Comparison of ENCODE assay signal across 8 mouse cellular contexts in genomic region chr5:112279181-112280021, GRCm38 (mm10). TPM values are rescaled to one million over a fixed set of nuclear protein-coding genes. Genes with fewer than 3 reads are reported as not detected.
DNase-seq lines count a peak whose midpoint lies in the region; ATAC-seq and TF ChIP-seq lines count a peak whose summit lies in the region.

No protein-coding gene starts in this region.

- H3K4me2 ChIP-seq in forebrain, embryonic 11.5 days (ENCODE audit: low read depth, low read length, severe bottlenecking): no peak overlapping the region
- peak overlapping the region; percentile 21; the same call in 1 of the 2 replicates for H3K4me2 ChIP-seq in intestine, postnatal 0 days (replicated peaks; ENCODE audit: low read depth)

- peaks cover 11% of the 10 kb centered on the region for H3K27me3 ChIP-seq in forebrain, embryonic 10.5 days (ENCODE audit: poor library complexity, severe bottlenecking)
- H3K27me3 ChIP-seq in forebrain, embryonic 11.5 days (ENCODE audit: control insufficient read depth, insufficient read depth, low read length): no peaks in the 10 kb centered on the region
- no peaks in the 10 kb centered on the region for H3K27me3 ChIP-seq in intestine, postnatal 0 days (replicated peaks; ENCODE audit: control insufficient read depth, insufficient read depth, low read length)

- H3K4me3 ChIP-seq in forebrain, embryonic 10.5 days: no peak overlapping the region
- H3K4me3 ChIP-seq in forebrain, embryonic 11.5 days (ENCODE audit: low read depth, low read length): no peak overlapping the region
- no peak overlapping the region for H3K4me3 ChIP-seq in intestine, postnatal 0 days (ENCODE audit: low read depth, low read length)

- peak overlapping the region; percentile 53; the same call in 1 of the 2 replicates for H3K27ac ChIP-seq in forebrain, embryonic 10.5 days
- no peak overlapping the region for H3K27ac ChIP-seq in forebrain, embryonic 11.5 days (ENCODE audit: low read depth, low read length)
- no peak overlapping the region; the same call in 1 of the 2 replicates for H3K27ac ChIP-seq in intestine, postnatal 0 days (ENCODE audit: low read depth, low read length)

- no peak for TF ChIP-seq CTCF in intestine, postnatal 0 days (IDR thresholded peaks at IDR 0.05; ENCODE audit: low read depth)

- 93% methylated on average over 17 of the region's 17 CpGs for WGBS in forebrain, embryonic 10.5 days
- WGBS in forebrain, embryonic 11.5 days: 93% methylated on average over 17 of the region's 17 CpGs
- 72% methylated on average over 17 of the region's 17 CpGs for WGBS in intestine, postnatal 0 days

- H3K9me3 ChIP-seq in forebrain, embryonic 10.5 days: no peaks in the 10 kb centered on the region
- H3K9me3 ChIP-seq in forebrain, embryonic 11.5 days (ENCODE audit: control insufficient read depth, low read length): no peaks in the 10 kb centered on the region
- no peaks in the 10 kb centered on the region for H3K9me3 ChIP-seq in intestine, postnatal 0 days (ENCODE audit: control insufficient read depth)

- ATAC-seq in forebrain, embryonic 11.5 days (replicated peaks; ENCODE audit: low FRiP score): no peak
- no peak for ATAC-seq in intestine, postnatal 0 days

- no peaks in the 10 kb centered on the region for H3K36me3 ChIP-seq in forebrain, embryonic 10.5 days (replicated peaks)
- no peaks in the 10 kb centered on the region for H3K36me3 ChIP-seq in forebrain, embryonic 11.5 days (ENCODE audit: control insufficient read depth, insufficient read depth, low read length)
- H3K36me3 ChIP-seq in intestine, postnatal 0 days (ENCODE audit: control insufficient read depth, insufficient read depth): no peaks in the 10 kb centered on the region

- H3K4me1 ChIP-seq in forebrain, embryonic 10.5 days: peaks cover 89% of the 10 kb centered on the region
- H3K4me1 ChIP-seq in forebrain, embryonic 11.5 days (replicated peaks; ENCODE audit: control insufficient read depth, insufficient read depth, low read length): peaks cover 8% of the 10 kb centered on the region
- H3K4me1 ChIP-seq in intestine, postnatal 0 days (replicated peaks; ENCODE audit: control insufficient read depth, insufficient read depth, low read length): peaks cover 6% of the 10 kb centered on the region; the same call in 1 of the 2 replicates

- H3K9ac ChIP-seq in forebrain, embryonic 11.5 days (ENCODE audit: low read length): no peak overlapping the region
- H3K9ac ChIP-seq in intestine, postnatal 0 days (ENCODE audit: low read depth, low read length): no peak overlapping the region

- no peak for DNase-seq in forebrain, embryonic 10.5 days (ENCODE audit: extremely low spot score, low spot score)
- no peak for DNase-seq in forebrain, embryonic 11.5 days (ENCODE audit: low spot score)
- peak; percentile 50 for DNase-seq in 416B (ENCODE audit: low read depth)
- peak; percentile 52 to 54 for DNase-seq in cerebellum, postnatal 25 days
- DNase-seq in frontal cortex, postnatal 25 days (ENCODE audit: low spot score in 2 of 2): no peak
- DNase-seq in retina, embryonic 14.5 days (ENCODE audit: low spot score): no peak
- no peak for DNase-seq in retina, postnatal 1 day

RNA-seq across cellular contexts. Expression of gene Tpst2, which starts 2.9 kb away (rescaled TPM):
- polyA plus RNA-seq in forebrain, embryonic 10.5 days (2016; fragmentation: Nextera tagmentation; extraction: Ambion mirVana): 36.7 and 37.7 TPM in 2 replicates
- polyA plus RNA-seq in forebrain, embryonic 11.5 days (2014; fragmentation: Nextera tagmentation; extraction: Ambion mirVana): 30.9 and 34.3 TPM in 2 replicates
- 45.3 and 48.4 TPM in 2 replicates for polyA plus RNA-seq in intestine, postnatal 0 days (2015; fragmentation: Nextera tagmentation; extraction: Ambion mirVana)

RNA-seq across cellular contexts. Expression of gene Crybb1, which starts 23.8 kb away (rescaled TPM):
- polyA plus RNA-seq in forebrain, embryonic 10.5 days (2016; fragmentation: Nextera tagmentation; extraction: Ambion mirVana): 0.30 TPM in 1 of 2 replicates, not detected in the other
- 0.48 and 0.73 TPM in 2 replicates for polyA plus RNA-seq in forebrain, embryonic 11.5 days (2014; fragmentation: Nextera tagmentation; extraction: Ambion mirVana)
- polyA plus RNA-seq in intestine, postnatal 0 days (2015; fragmentation: Nextera tagmentation; extraction: Ambion mirVana): 0.22 and 0.34 TPM in 2 replicates

RNA-seq across cellular contexts. Expression of gene Cryba4, which starts 27.1 kb away (rescaled TPM):
- polyA plus RNA-seq in forebrain, embryonic 10.5 days (2016; fragmentation: Nextera tagmentation; extraction: Ambion mirVana): 0.48 TPM in 1 of 2 replicates, not detected in the other
- polyA plus RNA-seq in forebrain, embryonic 11.5 days (2014; fragmentation: Nextera tagmentation; extraction: Ambion mirVana): 0.48 and 1.1 TPM in 2 replicates
- 1.1 and 1.3 TPM in 2 replicates for polyA plus RNA-seq in intestine, postnatal 0 days (2015; fragmentation: Nextera tagmentation; extraction: Ambion mirVana)

RNA-seq across cellular contexts. Expression of gene Tfip11, which starts 46.8 kb away (rescaled TPM):
- 41.7 and 42.0 TPM in 2 replicates for polyA plus RNA-seq in forebrain, embryonic 10.5 days (2016; fragmentation: Nextera tagmentation; extraction: Ambion mirVana)
- 32.5 and 33.7 TPM in 2 replicates for polyA plus RNA-seq in forebrain, embryonic 11.5 days (2014; fragmentation: Nextera tagmentation; extraction: Ambion mirVana)
- 13.6 and 14.3 TPM in 2 replicates for polyA plus RNA-seq in intestine, postnatal 0 days (2015; fragmentation: Nextera tagmentation; extraction: Ambion mirVana)

Comparison
In these comparisons a context has a peak if more than half of its experiments do, and no peak if none do; other contexts are left out.
1. DNase-seq: peak in 416B (single experiment) and cerebellum, postnatal 25 days (2 of 2); none in forebrain, embryonic 10.5 days (single experiment), forebrain, embryonic 11.5 days (single experiment), frontal cortex, postnatal 25 days (0 of 2), retina, embryonic 14.5 days (single experiment) and retina, postnatal 1 day (single experiment).